Mouse (Mus musculus): ENCODE results near the gene Spata1.

Spata1 gene

GRCm38 (mm10) chr3:146419992-146420537 lies 79.5 kb downstream of the Spata1 start:
- no peak for DNase-seq (ENCODE audit: low read depth, low spot score)

DNA sequence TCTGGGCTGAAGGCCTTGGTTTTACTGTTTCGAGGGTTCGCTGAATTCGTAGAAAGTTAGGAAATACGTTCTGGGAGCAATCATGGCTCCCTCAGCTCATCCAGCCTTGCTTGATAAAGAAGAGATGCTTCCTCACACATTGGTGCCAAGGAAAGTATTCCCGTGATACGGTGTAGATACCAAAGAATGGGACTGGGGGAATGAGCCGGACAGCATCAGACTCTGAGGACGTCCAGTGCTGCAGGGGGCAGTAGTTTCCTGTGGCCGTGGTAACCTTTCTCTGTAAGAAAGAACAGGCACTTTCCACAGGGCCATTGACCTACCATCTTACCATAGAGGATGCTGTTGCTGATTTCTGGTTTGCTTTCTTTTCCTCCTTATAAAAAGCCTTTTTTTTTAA lies 80.0 kb downstream of the Spata1 start:
- DNase-seq (ENCODE audit: low read depth, low spot score) = no peak

GRCm38 (mm10) chr3:146418901-146419300 lies 80.7 kb downstream of the Spata1 start:
- DNase-seq (ENCODE audit: low read depth, low spot score) = no peak

- no peak for DNase-seq (ENCODE audit: low read depth, low spot score)
These were observed 81.7 kb downstream of the Spata1 start for GRCm38 (mm10) chr3:146417873-146418272.

- no peak for DNase-seq (ENCODE audit: low read depth, low spot score)
These were observed 85.0 kb downstream of the Spata1 start for GRCm38 (mm10) chr3:146414555-146414954.

GRCm38 (mm10) chr3:146413992-146414391 lies 85.6 kb downstream of the Spata1 start:
- DNase-seq (ENCODE audit: low read depth, low spot score) = no peak

GRCm38 (mm10) chr3:146413016-146413415 lies 86.5 kb downstream of the Spata1 start:
- no peak for DNase-seq (ENCODE audit: low read depth, low spot score)

- no peak for DNase-seq (ENCODE audit: low read depth, low spot score)
These were observed 87.1 kb downstream of the Spata1 start for GRCm38 (mm10) chr3:146412480-146412879.

DNA sequence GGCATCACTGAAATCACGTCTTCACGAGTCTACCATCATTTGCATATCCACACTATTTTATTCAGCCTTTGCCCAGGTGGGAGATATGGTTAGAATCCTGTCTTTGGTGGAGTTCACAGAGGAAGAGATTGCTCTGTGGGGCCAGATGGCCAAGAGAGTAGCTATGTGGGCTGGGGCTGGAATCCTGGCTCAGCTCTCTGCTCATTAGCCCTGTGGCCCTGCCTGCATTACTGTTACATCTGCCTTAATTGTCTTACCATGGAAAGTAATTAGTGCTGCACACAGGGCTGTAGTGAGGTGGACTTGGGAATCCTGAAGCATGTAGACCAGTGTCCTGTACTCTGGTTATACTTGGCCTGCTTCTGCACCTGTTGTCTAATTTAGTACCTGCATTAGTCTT lies 87.5 kb downstream of the Spata1 start:
- no peak for DNase-seq (ENCODE audit: low read depth, low spot score)

DNA sequence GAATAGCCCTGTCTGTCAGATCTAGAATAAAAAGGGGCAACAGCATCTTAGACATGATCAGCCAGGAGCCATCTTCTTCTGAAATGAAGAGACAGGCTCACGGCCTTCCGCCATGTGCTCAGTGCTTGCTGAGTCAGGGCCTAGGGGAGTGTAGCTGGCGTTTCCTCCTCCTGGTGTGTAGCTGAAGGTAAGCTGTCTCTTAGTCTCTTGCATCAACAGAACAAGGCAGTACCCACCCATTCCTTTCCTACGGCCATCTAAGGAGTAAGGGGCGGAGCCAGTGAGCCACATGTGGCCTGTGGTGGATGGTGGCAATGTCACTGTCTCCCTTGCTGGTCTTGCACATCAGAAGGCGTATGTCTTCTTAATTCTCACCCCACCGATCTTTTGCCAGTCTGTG lies 89.4 kb downstream of the Spata1 start:
- no peak for DNase-seq (ENCODE audit: low read depth, low spot score)

Measured in brain, embryonic 18.5 days (tissue).